Mouse (Mus musculus) B cell, adult 2 months (primary cell): ENCODE measurements at regions not wholly inside any gene's neighbourhood (a gene's known extent, or its start where the extent isn't known, plus 50 kb on each side); places are given as distances from the start of the nearest gene placed in this dataset.
A peak's percentile ranks its signal among the peaks of the same experiment; 100 is the strongest.

Experiments used
- DNase-seq, 2 experiments: peaks; one replicate each; pipeline ENCODE4 v3.0.0; 2022

GRCm38 (mm10) chr9:23068101-23068791 lies 154.6 kb upstream of the Bmper start:
- DNase-seq: no peak

GRCm38 (mm10) chr9:23069161-23069560 lies 153.7 kb upstream of the Bmper start:
- DNase-seq: no peak

- DNase-seq: no peak
Observed at GRCm38 (mm10) chr9:23071006-23071405, 151.9 kb upstream of the Bmper start.

GRCm38 (mm10) chr9:23072741-23073140 lies 150.1 kb upstream of the Bmper start:
- no peak for DNase-seq

- no peak for DNase-seq
Observed at GRCm38 (mm10) chr9:23083562-23083961, 139.3 kb upstream of the Bmper start.

- DNase-seq: no peak
Observed at GRCm38 (mm10) chr9:23089339-23089738, 133.5 kb upstream of the Bmper start.

- no peak for DNase-seq
Observed at GRCm38 (mm10) chr9:23097134-23097789, 125.6 kb upstream of the Bmper start.

GRCm38 (mm10) chr9:23101584-23101983 lies 121.3 kb upstream of the Bmper start:
- DNase-seq: no peak

GRCm38 (mm10) chr9:23101990-23102796 lies 120.7 kb upstream of the Bmper start:
- no peak for DNase-seq

GRCm38 (mm10) chr9:23111500-23111899 lies 111.4 kb upstream of the Bmper start:
- no peak for DNase-seq

GRCm38 (mm10) chr9:23115026-23115425 lies 107.8 kb upstream of the Bmper start:
- no peak for DNase-seq

GRCm38 (mm10) chr9:23115540-23115939 lies 107.3 kb upstream of the Bmper start:
- peak; percentile 27 to 28 for DNase-seq

- DNase-seq: no peak
Observed at GRCm38 (mm10) chr9:23116311-23116710, 106.6 kb upstream of the Bmper start.

- no peak for DNase-seq
Observed at GRCm38 (mm10) chr9:23119811-23120210, 103.1 kb upstream of the Bmper start.

- DNase-seq: no peak
Observed at GRCm38 (mm10) chr9:23120814-23121213, 102.1 kb upstream of the Bmper start.

GRCm38 (mm10) chr9:23122524-23122923 lies 100.4 kb upstream of the Bmper start:
- DNase-seq: no peak

- DNase-seq: no peak
Observed at GRCm38 (mm10) chr9:23123452-23123851, 99.4 kb upstream of the Bmper start.

- DNase-seq: no peak
Observed at GRCm38 (mm10) chr9:23125761-23126704, 96.8 kb upstream of the Bmper start.

- DNase-seq: no peak
Observed at GRCm38 (mm10) chr9:23127338-23128017, 95.4 kb upstream of the Bmper start.

- DNase-seq: no peak
Observed at GRCm38 (mm10) chr9:23128018-23128369, 94.9 kb upstream of the Bmper start.

- DNase-seq: no peak
Observed at GRCm38 (mm10) chr9:23134006-23134405, 88.9 kb upstream of the Bmper start.
